Mouse (Mus musculus) cerebellum, postnatal 4 days (tissue): Measurements from ENCODE around the gene Inpp5e.
"Not testable (repeated sequence)": the region's sequence is repeated elsewhere in the genome, so short reads cannot be mapped to it uniquely, and the experiment has no call there.

Experiments used
- DNase-seq, 2 experiments: peaks; one replicate each; pipeline ENCODE4 v3.0.0; 2022; ENCODE audit warnings: low spot score in 2 of 2, mixed read lengths in 1 of 2

Gene Inpp5e

DNA sequence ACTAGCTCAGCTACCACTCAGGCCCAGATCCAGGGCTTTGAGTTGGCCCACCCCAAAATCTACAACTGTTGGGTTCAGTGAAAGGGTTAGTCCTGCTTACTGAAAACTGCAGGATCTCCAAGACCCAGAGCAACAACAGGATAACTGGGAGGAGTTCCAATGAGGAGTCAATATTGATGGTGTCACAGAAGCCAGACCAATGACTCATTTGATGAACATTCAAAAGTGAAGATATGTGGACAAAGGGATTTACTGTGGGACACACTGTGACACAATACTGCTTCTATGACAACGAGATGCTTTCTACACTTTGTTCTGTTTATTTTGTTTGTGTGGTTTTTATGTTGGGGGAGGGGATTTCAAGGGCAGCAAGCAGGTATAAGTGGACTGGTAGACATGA lies 9.1 kb upstream of the Inpp5e start:
- no peak for DNase-seq

DNA sequence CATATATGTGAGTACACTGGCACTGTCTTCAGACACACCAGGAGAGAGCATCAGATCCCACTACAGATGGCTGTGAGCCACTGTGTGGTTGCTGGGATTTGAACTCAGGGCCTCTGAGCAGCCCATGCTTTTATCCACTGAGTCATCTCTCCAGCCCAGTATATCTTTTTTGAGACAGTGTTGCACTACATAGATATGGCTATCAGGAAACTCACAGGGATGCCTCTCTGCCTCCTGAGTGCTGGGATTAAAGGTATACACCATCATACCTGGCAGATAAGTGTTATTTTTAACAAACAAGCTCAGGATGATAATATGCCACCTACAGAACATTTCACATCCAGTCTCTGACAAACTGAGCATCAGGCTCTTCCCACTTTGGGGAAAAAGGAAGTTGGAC lies 8.1 kb upstream of the Inpp5e start:
- DNase-seq: no peak

DNA sequence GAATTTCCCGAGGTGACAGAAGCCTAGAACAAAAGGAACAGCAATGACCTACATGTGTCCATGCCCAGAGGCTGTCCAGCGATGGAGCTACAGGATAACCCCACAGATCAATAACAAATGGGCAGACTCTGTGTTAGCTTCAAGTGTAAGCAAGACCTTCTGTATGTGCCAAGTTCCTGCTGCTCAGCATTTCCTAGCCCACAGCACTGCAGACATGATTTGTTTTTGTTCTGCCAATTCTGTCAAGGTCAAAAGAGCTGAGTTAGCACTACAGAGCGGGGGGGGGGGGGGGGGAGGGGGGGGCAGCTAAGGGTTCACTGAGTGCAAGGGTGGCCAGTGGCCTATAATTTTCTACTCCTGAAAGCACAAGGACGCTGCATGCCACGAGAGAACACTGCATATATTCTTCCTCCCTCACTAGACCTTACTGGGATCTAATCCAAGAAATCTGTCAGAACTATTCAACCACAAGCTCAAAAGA lies 2.0 kb upstream of the Inpp5e start:
- no peak for DNase-seq

DNA sequence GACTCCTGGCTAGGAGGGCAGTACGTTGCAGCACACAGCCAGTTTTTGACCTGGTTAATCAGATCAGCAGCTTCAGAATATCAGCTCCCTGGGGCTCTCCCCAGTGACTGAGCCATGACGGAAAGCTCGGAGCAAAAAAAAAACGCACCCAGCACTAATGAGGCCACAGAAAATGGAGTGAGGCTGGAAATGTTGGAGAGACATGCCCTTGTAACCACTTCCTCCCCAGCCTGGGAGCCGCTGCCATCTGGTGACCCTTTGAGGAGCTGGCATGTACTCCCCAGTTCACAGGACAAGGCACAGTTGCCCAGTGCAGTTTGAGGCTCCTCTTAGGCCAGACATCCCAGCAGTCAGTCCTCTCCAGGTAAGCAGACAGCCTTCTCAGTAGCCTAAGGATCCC lies 1.1 kb upstream of the Inpp5e start:
- no peak for DNase-seq

DNA sequence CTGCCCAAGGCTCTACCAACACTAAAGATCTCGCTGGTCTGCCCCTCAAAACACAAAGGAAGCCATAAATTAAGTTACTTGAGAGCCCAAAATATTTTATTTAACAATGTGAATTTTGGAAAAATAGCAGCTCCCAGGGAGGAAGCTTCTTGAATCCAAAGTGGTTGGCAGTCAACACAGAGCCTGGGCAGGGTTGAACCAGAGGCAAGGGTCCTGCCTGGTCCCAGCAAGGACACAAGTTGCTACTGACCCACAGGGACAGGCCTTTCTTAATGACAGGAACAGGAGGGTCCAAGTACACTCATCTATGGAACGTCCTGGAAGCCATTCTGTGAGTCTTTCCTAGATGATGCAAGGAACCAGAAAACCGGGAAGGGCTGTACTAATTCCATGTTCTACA lies 359 bp upstream of the Inpp5e start:
- no peak for DNase-seq

- no peak for DNase-seq
Measured at GRCm38 (mm10) chr2:26403306-26403705, 5.7 kb downstream of the Inpp5e start.

DNA sequence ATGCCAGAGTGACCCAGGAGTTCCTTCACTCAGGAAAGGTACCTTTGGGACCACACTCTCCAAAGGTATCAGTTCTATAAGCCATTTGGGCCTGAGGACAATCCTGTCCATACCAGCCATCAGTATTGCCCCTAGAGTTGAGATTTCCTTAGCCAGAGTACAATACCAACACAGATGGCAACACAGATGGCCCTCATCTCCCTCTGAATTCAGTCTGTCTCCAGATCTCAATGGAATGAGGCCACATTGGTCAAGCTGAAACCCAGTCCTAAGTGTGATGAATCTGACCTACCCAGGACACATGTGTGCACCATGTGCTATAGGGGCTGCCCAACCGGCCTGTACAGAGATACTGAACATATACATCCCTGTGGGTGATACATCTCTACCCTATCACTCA lies 6.7 kb downstream of the Inpp5e start:
- DNase-seq: no peak

DNA sequence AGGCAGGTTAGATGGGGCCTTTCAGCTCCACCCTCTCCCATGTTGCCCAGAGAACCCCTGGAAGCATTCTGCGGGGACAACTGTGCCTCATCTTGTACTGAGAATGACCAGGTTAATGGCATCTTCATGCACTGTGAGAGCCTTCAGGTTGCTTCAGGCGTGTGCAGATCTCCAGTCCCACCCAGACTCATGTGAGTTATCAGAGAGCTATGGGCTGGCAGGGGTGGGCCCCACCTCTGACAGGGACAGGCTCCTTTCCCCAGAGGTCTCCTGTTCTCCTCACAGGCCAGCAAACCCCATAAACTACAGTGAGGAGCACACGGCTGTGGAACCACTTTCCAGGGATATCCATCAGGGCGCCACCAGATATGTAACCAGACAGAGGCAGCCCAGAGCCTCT lies 8.0 kb downstream of the Inpp5e start:
- no peak for DNase-seq

GRCm38 (mm10) chr2:26400296-26400695 lies 8.7 kb downstream of the Inpp5e start:
- no peak for DNase-seq

GRCm38 (mm10) chr2:26399647-26400046 lies 9.4 kb downstream of the Inpp5e start:
- DNase-seq: no peak

GRCm38 (mm10) chr2:26398978-26399377 lies 10.0 kb downstream of the Inpp5e start:
- no peak for DNase-seq

DNA sequence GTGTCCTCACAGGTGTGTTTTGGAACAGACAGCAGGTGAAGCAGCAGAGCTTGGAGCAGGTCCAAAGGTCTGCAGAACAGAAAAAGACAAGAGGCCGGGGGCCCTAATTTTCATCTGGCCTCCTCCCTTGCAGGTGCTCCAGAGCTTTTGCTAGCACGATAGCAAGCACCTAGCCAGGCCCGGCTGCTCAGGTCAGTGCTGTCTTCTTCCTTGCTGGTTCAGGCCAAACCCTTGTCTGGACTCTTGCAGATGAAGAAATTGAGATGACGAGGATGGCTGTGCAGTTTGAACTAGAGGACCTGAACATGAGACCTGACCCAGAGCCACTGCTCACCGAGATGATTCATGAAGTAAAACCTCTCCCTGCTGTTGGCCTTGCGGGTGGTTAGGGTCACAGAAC lies 17.4 kb downstream of the Inpp5e start:
- DNase-seq: no peak

GRCm38 (mm10) chr2:26390954-26391353 lies 18.0 kb downstream of the Inpp5e start:
- no peak for DNase-seq

DNA sequence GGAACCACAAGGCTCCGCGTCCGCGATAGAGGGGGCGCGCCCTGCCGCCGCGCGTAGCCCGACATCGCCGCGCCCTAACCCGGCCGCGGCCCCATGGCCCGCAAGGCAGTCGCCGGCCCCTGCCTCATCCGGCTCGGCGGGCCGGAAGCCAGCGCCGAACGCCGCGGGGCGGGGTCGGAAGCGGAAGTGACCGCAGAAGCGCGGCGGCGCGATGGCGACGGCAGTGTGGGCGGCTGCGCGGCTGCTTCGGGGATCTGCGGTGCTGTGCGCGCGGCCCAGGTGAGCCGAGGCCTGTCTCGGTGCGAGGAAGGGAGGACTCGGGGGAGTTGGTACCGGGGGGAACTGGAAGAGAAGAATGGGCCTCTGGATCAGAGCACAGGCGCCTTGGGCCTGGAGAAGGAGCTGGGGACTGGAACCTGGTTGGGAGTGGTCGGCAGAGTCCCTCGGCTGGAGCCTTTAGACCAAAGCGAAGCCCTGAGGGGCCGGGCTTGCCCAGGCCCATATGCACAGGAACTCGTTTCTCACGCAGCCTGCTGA lies 19.8 kb downstream of the Inpp5e start, which contains the start of the genes Entr1 and Pmpca:
Gene Entr1, minus strand, starts transcription at position 163 of the 537 bp plus-strand sequence.
Gene Pmpca, plus strand, starts transcription at position 186 of the 537 bp plus-strand sequence.
- peak; percentile 70 to 88 for DNase-seq

DNA sequence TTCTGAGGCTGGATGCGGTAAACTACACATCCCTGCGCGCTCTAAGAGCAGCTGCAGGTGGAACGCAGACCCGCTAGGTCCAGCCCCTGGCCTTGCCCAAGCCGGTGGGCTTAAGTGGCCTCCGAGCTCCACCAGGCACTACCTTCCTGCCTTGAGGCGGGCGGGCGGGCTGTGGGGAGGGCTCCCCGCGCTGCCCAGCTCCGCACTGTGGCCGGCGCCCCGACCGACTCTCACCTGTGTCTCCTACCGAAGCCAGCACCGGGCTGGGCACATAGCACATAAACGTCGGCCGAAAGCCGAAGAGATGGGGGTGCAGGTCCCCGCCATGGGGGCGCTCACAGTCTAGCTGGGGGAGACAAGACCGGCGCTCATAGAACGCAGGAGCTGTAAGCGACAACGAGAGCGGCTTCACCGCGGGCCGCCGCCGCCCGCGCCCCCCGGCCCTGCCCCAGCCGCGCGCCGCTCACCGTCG lies 20.3 kb downstream of the Inpp5e start:
- DNase-seq: peak in 1 of 2 experiments; percentile 22

DNA sequence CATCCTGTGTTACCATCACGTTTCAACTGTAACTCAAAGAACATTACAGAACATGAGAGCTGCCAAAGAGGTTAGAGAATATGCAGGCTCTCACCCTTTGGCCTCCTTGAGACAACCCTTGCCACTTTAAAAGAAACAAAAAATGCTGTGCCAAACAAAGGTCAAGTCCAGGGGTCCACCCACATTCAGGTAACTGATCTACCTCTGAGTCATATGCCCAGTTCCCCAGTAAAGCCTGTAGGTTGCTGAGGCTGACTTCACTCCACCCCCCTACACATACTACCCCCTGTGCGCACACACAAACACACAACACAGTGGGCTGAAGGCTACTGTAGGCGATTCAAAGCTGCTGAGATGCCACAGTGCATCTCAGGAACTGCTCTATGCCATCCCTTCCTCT lies 21.3 kb downstream of the Inpp5e start:
- no peak for DNase-seq

DNA sequence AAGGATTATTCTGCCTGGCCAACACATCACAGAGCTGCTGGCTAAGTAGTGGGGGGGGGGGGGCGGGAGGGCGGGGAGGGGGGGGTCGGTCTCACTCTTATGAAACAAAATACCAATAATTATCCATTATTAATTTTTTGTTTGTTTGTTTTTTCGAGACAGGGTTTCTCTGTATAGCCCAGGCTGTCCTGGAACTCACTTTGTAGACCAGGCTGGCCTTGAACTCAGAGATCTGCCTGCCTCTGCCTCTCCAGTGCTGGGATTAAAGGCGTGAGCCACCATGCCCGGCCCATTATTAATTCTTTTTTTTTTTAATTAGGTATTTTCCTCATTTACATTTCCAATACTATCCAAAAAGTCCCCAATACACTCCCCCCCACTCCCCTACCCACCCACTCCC lies 28.1 kb downstream of the Inpp5e start:
- not testable (repeated sequence) for DNase-seq

DNA sequence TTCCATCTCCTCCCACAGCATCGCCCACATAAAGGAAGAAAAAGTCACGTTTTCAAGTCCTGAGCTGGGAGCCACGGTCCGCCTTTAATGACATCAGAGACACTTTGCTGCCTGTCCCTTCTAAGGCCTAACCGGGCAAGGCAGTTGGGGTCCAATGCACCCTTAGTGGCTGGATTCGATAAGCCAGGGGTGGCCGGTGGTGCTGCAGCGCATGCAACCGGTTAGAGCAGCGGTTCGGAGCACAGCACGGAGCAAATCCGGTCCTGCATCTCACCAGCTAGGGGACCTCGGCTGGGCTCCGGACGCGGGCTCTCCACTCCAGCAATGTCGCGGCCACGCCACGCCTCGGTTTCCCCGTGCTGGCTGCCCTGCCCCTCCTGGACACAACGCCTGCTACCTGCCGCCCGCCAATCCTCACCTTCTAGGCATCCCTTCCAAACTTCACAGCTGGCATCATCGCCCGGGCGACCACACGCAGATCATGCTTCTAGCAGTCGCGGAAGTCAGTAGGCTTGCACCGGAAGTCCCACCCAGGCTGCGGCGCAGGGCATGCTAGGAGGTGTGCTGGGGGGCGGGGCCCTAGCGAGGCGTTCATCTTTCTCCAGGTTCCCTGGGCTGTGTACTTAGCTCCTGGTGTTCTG lies 28.8 kb downstream of the Inpp5e start, which contains the start of gene Snapc4:
Gene Snapc4, minus strand, starts transcription at position 523 of the 641 bp plus-strand sequence.
- peak; percentile 66 to 78 for DNase-seq

GRCm38 (mm10) chr2:26372396-26372795 lies 36.6 kb downstream of the Inpp5e start:
- no peak for DNase-seq

- DNase-seq: no peak
Measured at GRCm38 (mm10) chr2:26368572-26368971, 40.4 kb downstream of the Inpp5e start.

- no peak for DNase-seq
Measured at GRCm38 (mm10) chr2:26367911-26368310, 41.1 kb downstream of the Inpp5e start.

GRCm38 (mm10) chr2:26364738-26365465 lies 44.1 kb downstream of the Inpp5e start:
- DNase-seq: peak in 1 of 2 experiments; percentile 61

DNA sequence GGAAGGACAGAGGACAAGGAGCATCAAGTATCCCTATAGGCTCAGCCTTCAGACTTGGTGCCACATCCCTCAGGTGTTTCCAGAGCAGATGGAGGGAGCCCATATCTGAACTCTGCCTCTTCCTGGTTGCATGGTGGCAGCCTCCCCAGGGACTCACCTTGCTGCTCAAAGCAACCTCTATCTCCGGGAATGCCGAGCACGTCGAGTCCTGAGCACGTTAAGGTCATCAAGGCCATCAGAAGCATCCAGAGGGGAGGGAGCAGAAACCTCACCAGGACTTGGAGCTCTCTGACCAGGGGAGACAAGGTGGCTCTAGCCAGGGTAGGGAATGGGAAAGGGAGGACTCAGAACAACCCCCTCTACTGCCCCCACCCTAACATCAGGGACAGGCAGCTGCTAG lies 45.5 kb downstream of the Inpp5e start:
- DNase-seq: no peak
